Mouse (Mus musculus): ENCODE data around the gene Fgfr3.

DNA sequence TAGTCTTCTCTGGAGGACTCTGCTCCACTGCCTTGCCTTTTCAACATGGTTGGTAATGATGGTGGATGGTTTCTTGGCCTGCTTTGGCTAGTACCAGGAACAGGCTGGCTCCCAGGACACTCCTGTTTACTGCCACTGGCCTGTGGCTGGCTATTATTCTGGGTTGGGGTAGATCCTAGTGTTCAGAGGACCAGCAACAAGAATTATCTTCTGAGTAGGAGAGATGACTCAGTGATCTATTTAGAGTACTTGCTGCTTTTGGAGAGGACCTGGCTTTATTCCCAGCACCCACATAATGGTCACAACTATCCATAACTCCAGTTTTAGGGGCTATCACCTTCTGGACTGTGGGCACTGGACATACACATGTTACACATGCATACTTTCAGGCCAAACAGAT is 16.9 kb downstream of the Fgfr3 start:
- TF ChIP-seq CTCF (IDR thresholded peaks at IDR 0.05; ENCODE audit: low read depth), result no peak
- TF ChIP-seq EP300 (optimal IDR thresholded peaks at IDR 0.05), result no peak
